Mouse (Mus musculus) MEL (cell line): ENCODE data around the gene Gpd2. TPM values are rescaled to one million over a fixed set of nuclear protein-coding genes. Genes with fewer than 3 reads are reported as not detected.
A peak's percentile ranks its signal among the peaks of the same experiment; 100 is the strongest.

Experiments used
- DNase-seq: peaks from one replicate; pipeline ENCODE4 v3.0.0; 2011; ENCODE audit warnings: low read depth, low spot score
- H3K27ac ChIP-seq: 2 replicates; pipeline ENCODE4 v1.5.1; 2012; ENCODE audit warnings: low read depth, mild to moderate bottlenecking, control low read depth, low read length, moderate library complexity; ENCODE audit not compliant: control insufficient read depth
- H3K27me3 ChIP-seq, 2 experiments: fragments of 150-350 bp in 1 of 2; sonication (generic) in 1 of 2; 2 replicates each; pipeline ENCODE4 v1.6.1; 2012; ENCODE audit warnings: low read length in 2 of 2, mild to moderate bottlenecking in 2 of 2, improper control_type of control experiment in 1 of 2, moderate library complexity in 1 of 2; ENCODE audit not compliant: insufficient read depth in 2 of 2, control insufficient read depth in 1 of 2
- H3K36me3 ChIP-seq, 2 experiments: 2 replicates each; pipeline ENCODE4 v1.6.1; 2012 to 2014; ENCODE audit warnings: low read length in 2 of 2, improper control_type of control experiment in 1 of 2, inconsistent platforms in 1 of 2, mild to moderate bottlenecking in 1 of 2; ENCODE audit not compliant: insufficient read depth in 2 of 2, control insufficient read depth in 1 of 2
- H3K4me1 ChIP-seq, 2 experiments: fragments of 150-350 bp in 1 of 2; sonication (generic) in 1 of 2; 2 replicates each; pipeline ENCODE4 v1.6.1; 2012; ENCODE audit warnings: low read length in 2 of 2, improper control_type of control experiment in 1 of 2, mild to moderate bottlenecking in 1 of 2; ENCODE audit not compliant: insufficient read depth in 2 of 2, control insufficient read depth in 1 of 2
- H3K4me3 ChIP-seq, 2 experiments: fragments of 150-350 bp in 1 of 2; sonication (generic) in 1 of 2; 2 replicates each; pipeline ENCODE4 v1.5.1; 2012; ENCODE audit warnings: low read depth in 2 of 2, low read length in 2 of 2, mild to moderate bottlenecking in 2 of 2, moderate library complexity in 2 of 2, control low read depth in 1 of 2, improper control_type of control experiment in 1 of 2; ENCODE audit not compliant: control insufficient read depth in 1 of 2, insufficient read depth in 1 of 2
- H3K79me2 ChIP-seq: 2 replicates; pipeline ENCODE4 v1.6.1; 2012; ENCODE audit warnings: mild to moderate bottlenecking, low read length, moderate library complexity; ENCODE audit not compliant: control insufficient read depth, poor library complexity, insufficient read depth
- H3K9ac ChIP-seq: 2 replicates; pipeline ENCODE4 v1.6.1; 2012; ENCODE audit warnings: low read depth, mild to moderate bottlenecking, control low read depth, low read length, moderate library complexity; ENCODE audit not compliant: control insufficient read depth, poor library complexity, severe bottlenecking
- H3K9me3 ChIP-seq: fragments of 150-350 bp; sonication (generic); replicated peaks from 2 replicates; pipeline ENCODE4 v1.6.1; 2012; ENCODE audit warnings: mild to moderate bottlenecking, low read length, improper control_type of control experiment, moderate library complexity; ENCODE audit not compliant: insufficient read depth
- BHLHE40 ChIP-seq: IDR thresholded peaks from 2 replicates; pipeline ENCODE4 v1.6.1; 2012; ENCODE audit warnings: low read depth, mild to moderate bottlenecking, inconsistent platforms, low read length, improper control_type of control experiment, borderline replicate concordance
- CHD1 ChIP-seq: IDR thresholded peaks from 2 replicates; pipeline ENCODE4 v1.6.1; 2012; ENCODE audit warnings: low read depth, mild to moderate bottlenecking, inconsistent platforms, low read length, improper control_type of control experiment
- CHD2 ChIP-seq: IDR thresholded peaks from 2 replicates; pipeline ENCODE4 v1.6.1; 2011; ENCODE audit warnings: low read length, improper control_type of control experiment
- GABPA ChIP-seq: IDR thresholded peaks from 2 replicates; pipeline ENCODE4 v1.6.1; 2012; ENCODE audit warnings: low read depth, mild to moderate bottlenecking, inconsistent platforms, low read length, improper control_type of control experiment, moderate library complexity
- GATA1 ChIP-seq: IDR thresholded peaks from 2 replicates; pipeline ENCODE4 v1.6.1; 2011; ENCODE audit warnings: low read depth, low read length, improper control_type of control experiment
- MAFK ChIP-seq: IDR thresholded peaks from 2 replicates; pipeline ENCODE4 v1.6.1; 2011; ENCODE audit warnings: low read depth, mild to moderate bottlenecking, low read length, improper control_type of control experiment, borderline replicate concordance
- MAX ChIP-seq: IDR thresholded peaks from 2 replicates; pipeline ENCODE4 v1.6.1; 2011; ENCODE audit warnings: low read length, improper control_type of control experiment
- MAZ ChIP-seq: IDR thresholded peaks from 2 replicates; pipeline ENCODE4 v1.6.1; 2012; ENCODE audit warnings: low read depth, mild to moderate bottlenecking, inconsistent platforms, low read length, improper control_type of control experiment
- MYB ChIP-seq: IDR thresholded peaks from 2 replicates; pipeline ENCODE4 v1.6.1; 2011; ENCODE audit warnings: mild to moderate bottlenecking, low read depth, low read length, improper control_type of control experiment
- MYC ChIP-seq: IDR thresholded peaks from 2 replicates; pipeline ENCODE4 v1.6.1; 2011; ENCODE audit warnings: low read depth, mild to moderate bottlenecking, low read length, improper control_type of control experiment, moderate library complexity
- NELFE ChIP-seq: IDR thresholded peaks from 2 replicates; pipeline ENCODE4 v1.6.1; 2011; ENCODE audit warnings: low read depth, low read length, improper control_type of control experiment
- POLR2AphosphoS2 ChIP-seq: IDR thresholded peaks from 2 replicates; pipeline ENCODE4 v1.6.1; 2011; ENCODE audit warnings: low read length, improper control_type of control experiment
- POLR2AphosphoS5 ChIP-seq: IDR thresholded peaks from 2 replicates; pipeline ENCODE4 v1.6.1; 2012; ENCODE audit warnings: low read depth, borderline replicate concordance, mild to moderate bottlenecking, inconsistent platforms, low read length, moderate library complexity, mixed read lengths
- SIN3A ChIP-seq: IDR thresholded peaks from 2 replicates; pipeline ENCODE4 v1.6.1; 2012; ENCODE audit warnings: low read length, improper control_type of control experiment, inconsistent platforms
- TAL1 ChIP-seq: IDR thresholded peaks from 2 replicates; pipeline ENCODE4 v1.6.1; 2012; ENCODE audit warnings: mild to moderate bottlenecking, inconsistent platforms, low read length, moderate library complexity, mixed read lengths
- TBP ChIP-seq: IDR thresholded peaks from 2 replicates; pipeline ENCODE4 v1.8.0; 2011; ENCODE audit warnings: low read depth, low read length, improper control_type of control experiment
- TCF12 ChIP-seq: IDR thresholded peaks from 2 replicates; pipeline ENCODE4 v1.6.1; 2014; ENCODE audit warnings: low read depth, mild to moderate bottlenecking, inconsistent platforms, low read length, improper control_type of control experiment, moderate library complexity
- UBTF ChIP-seq: IDR thresholded peaks from 2 replicates; pipeline ENCODE4 v1.6.1; 2012; ENCODE audit warnings: low read depth, mild to moderate bottlenecking, inconsistent platforms, low read length, improper control_type of control experiment, moderate library complexity, borderline replicate concordance; ENCODE audit not compliant: insufficient read depth
- USF2 ChIP-seq, 2 experiments: IDR thresholded peaks; 2 replicates each; pipeline ENCODE4 v1.6.1; 2011 to 2012; ENCODE audit warnings: improper control_type of control experiment in 2 of 2, low read length in 2 of 2, borderline replicate concordance in 1 of 2, inconsistent platforms in 1 of 2, low read depth in 1 of 2, mild to moderate bottlenecking in 1 of 2; ENCODE audit not compliant: insufficient read depth in 1 of 2
- ZKSCAN1 ChIP-seq: IDR thresholded peaks from 2 replicates; pipeline ENCODE4 v1.6.1; 2012; ENCODE audit warnings: low read depth, mild to moderate bottlenecking, inconsistent platforms, low read length, improper control_type of control experiment, moderate library complexity
- ZMIZ1 ChIP-seq: IDR thresholded peaks from 2 replicates; pipeline ENCODE4 v1.6.1; 2012; ENCODE audit warnings: low read depth, mild to moderate bottlenecking, inconsistent platforms, low read length, improper control_type of control experiment, moderate library complexity
- polyA plus RNA-seq, 2 experiments: library from polyadenylated mRNA; stranded (reverse) in 1 of 2; unstranded in 1 of 2; fragments of >175 nt in 1 of 2; fragments of >200 nt in 1 of 2; gene quantifications; 2 replicates each; pipeline versions ENCODE4 v1.2.1 to v1.2.4; 2012; ENCODE audit warnings: low replicate concordance in 2 of 2, low read depth in 1 of 2; ENCODE audit not compliant: insufficient read length in 2 of 2, insufficient read depth in 1 of 2, missing spikeins in 1 of 2
- total RNA-seq: library from RNA; depleted of rRNA; stranded (reverse); fragments of 300-350 nt; gene quantifications from 2 replicates; pipeline ENCODE4 v1.2.3, GENCODE M21; 2012

The Gpd2 gene
- total and polyA plus RNA-seq, 3 experiments = 16.9 to 72.8 (median 24.6) TPM

DNA sequence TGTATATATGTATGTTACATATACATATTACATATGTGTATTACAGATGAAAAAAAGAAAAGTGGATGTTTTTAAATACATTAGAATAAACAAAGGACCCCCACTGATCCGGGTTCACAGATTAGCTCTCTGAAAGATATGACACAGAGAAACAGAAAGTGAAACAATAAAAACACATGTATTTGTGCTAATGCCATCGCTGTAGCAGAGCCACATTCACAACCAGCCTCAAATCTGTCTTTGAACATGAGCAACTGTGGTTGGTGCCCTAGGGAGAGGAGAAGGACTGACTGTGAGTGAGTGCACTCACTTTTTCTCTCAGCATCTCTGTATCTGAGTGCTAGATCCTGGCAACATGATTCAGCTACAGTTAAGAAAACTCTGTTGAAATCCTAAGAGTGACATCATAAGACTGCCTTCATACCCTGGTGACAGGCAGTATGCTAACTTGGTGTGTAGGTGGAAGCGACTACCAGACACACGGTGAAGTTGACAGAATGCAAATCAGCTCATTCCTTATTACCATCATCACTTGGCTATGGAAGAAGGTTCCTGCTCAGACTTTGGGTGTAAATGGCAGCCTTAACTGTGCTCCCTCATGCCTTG is 170.1 kb downstream of the Gpd2 start:
- Histone ChIP-seq H3K4me1 (no peaks in the 10 kb centered on the region), H3K36me3 (no peaks in the 10 kb centered on the region), H3K27me3 (no peaks in the 10 kb centered on the region; a peak in 1 of 4 replicates), H3K4me3 (peak overlapping the region; percentile 49 to 79), H3K9me3 (no peaks in the 10 kb centered on the region), H3K79me2 (no peaks in the 10 kb centered on the region), H3K9ac (no peak overlapping the region), H3K27ac (no peak overlapping the region)
- peak; percentile 7 for DNase-seq
- TF ChIP-seq USF2 (IDR thresholded peaks at IDR 0.05; ENCODE audit: borderline replicate concordance in 1 of 2, insufficient read depth in 1 of 2, low read depth in 1 of 2, low read length in 2 of 2) (no peak), MYC (no peak), TCF12 (no peak), SIN3A (no peak), POLR2AphosphoS2 (no peak), MYB (no peak), BHLHE40 (no peak), MAFK (no peak), TAL1 (no peak), UBTF (no peak), ZKSCAN1 (no peak), GATA1 (no peak), MAZ (no peak), GABPA (no peak), POLR2AphosphoS5 (no peak), CHD2 (no peak), TBP (no peak), ZMIZ1 (no peak), MAX (no peak), CHD1 (no peak)

GRCm38 (mm10) chr2:57408413-57408812 is 171.0 kb downstream of the Gpd2 start:
- Histone ChIP-seq H3K4me3 (no peak overlapping the region), H3K9me3 (no peaks in the 10 kb centered on the region), H3K27me3 (no peaks in the 10 kb centered on the region), H3K4me1 (no peaks in the 10 kb centered on the region), H3K36me3 (no peaks in the 10 kb centered on the region), H3K79me2 (no peaks in the 10 kb centered on the region), H3K27ac (no peak overlapping the region), H3K9ac (no peak overlapping the region)
- no peak for DNase-seq
- TF ChIP-seq TBP (no peak), MYC (no peak), CHD1 (no peak), ZMIZ1 (no peak), MAX (no peak), NELFE (no peak)
